Mouse (Mus musculus) C2C12 (cell line): ENCODE data around the gene Klhl35.

Source experiments
- CEBPB ChIP-seq: IDR thresholded peaks from one replicate; pipeline ENCODE4 v1.6.1; 2011; ENCODE audit warnings: low read depth, mild to moderate bottlenecking, control low read depth, moderate library complexity
- CTCF ChIP-seq: IDR thresholded peaks from one replicate; pipeline ENCODE4 v1.5.1; 2011; ENCODE audit not compliant: control insufficient read depth, insufficient read depth, insufficient read length
- MAX ChIP-seq: IDR thresholded peaks from one replicate; pipeline ENCODE4 v1.6.1; 2011; ENCODE audit warnings: mild to moderate bottlenecking, control low read depth
- MYOD1 ChIP-seq: IDR thresholded peaks from one replicate; pipeline ENCODE4 v1.6.1; 2011; ENCODE audit warnings: low read depth; ENCODE audit not compliant: control insufficient read depth, insufficient read length
- USF1 ChIP-seq: IDR thresholded peaks from one replicate; pipeline ENCODE4 v1.6.1; 2011; ENCODE audit warnings: low read depth, mild to moderate bottlenecking, control low read depth, moderate library complexity

DNA sequence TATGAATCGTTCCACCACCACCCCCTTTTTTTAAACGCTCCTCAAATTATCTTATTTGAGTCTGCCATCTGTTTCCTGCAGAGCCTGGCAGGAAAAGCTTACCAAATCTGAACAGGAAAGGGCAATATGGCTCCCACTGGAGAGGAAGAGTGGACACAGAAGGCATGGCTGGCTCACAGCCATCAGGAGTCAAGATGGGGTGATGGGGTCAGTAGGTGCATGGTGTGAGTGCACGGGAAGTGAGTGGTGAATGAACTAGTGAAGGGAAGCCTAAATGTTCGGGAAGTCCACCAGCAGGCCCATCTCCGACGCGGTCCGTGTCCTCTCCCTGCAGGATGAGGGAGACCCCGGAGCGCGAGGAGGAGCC, 2.1 kb downstream of the Klhl35 start:
- TF ChIP-seq CTCF (no peak), MAX (no peak), CEBPB (no peak), USF1 (no peak), MYOD1 (no peak)
